Mouse (Mus musculus) limb, embryonic 10.5 days (tissue): ENCODE data around the gene Dyrk1b. TPM values are rescaled to one million over a fixed set of nuclear protein-coding genes. Genes with fewer than 3 reads are reported as not detected.

Experiments used
- DNase-seq: peaks from one replicate; pipeline ENCODE4 v3.0.0-alpha.2; 2017; ENCODE audit warnings: low spot score
- H3K27ac ChIP-seq: fragments of 300-500 bp; sonication (generic); 2 replicates; pipeline ENCODE4 v1.5.1; 2016; ENCODE audit warnings: mild to moderate bottlenecking
- H3K27me3 ChIP-seq: fragments of 300-500 bp; sonication (generic); 2 replicates; pipeline ENCODE4 v1.6.1; 2016; ENCODE audit warnings: low read depth, mild to moderate bottlenecking; ENCODE audit not compliant: poor library complexity, severe bottlenecking
- H3K36me3 ChIP-seq: fragments of 300-500 bp; sonication (generic); 2 replicates; pipeline ENCODE4 v1.6.1; 2016; ENCODE audit warnings: mild to moderate bottlenecking, moderate library complexity
- H3K4me1 ChIP-seq: fragments of 300-500 bp; sonication (generic); 2 replicates; pipeline ENCODE4 v1.6.1; 2016
- H3K4me3 ChIP-seq: fragments of 300-500 bp; sonication (generic); 2 replicates; pipeline ENCODE4 v1.5.1; 2016; ENCODE audit warnings: mild to moderate bottlenecking, moderate library complexity
- H3K9me3 ChIP-seq: fragments of 300-500 bp; sonication (generic); replicated peaks from 2 replicates; pipeline ENCODE4 v1.6.1; 2016; ENCODE audit warnings: mild to moderate bottlenecking
- WGBS: fragments of 180-500 bp; shearing (Covaris S2); methylation state at CpG from one replicate; pipeline ENCODE4 v1.1.7; 2016; 5-methylcytosine and 5-hydroxymethylcytosine counted together
- polyA plus RNA-seq: library from polyadenylated mRNA; unstranded; fragments of >200 nt; fragmentation: Nextera tagmentation; extraction: Ambion mirVana; gene quantifications from 2 replicates; pipeline ENCODE4 v1.2.1, GENCODE M21; 2016

Gene Dyrk1b
- polyA plus RNA-seq, 1 experiment from 2014 or later: 21.0 TPM

DNA sequence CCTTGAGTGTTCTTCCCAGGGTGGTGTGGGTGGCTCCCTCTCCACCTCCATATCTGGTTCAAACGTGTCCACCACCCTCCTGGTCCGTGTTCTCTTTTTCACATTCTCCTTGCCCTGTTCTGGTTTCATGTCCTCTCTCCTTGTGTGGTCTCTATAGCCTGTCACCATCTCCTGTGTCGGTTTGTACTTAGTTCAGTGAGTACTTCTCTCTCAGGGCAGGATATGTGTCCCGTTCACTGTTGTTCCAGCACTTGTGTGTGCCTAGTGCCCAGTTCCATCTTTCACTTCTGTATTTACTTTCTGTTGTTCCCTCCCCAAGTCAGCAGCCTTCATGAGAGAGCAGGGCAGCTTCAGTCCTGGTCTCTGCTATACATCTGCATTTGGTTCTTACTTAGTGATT is 3.9 kb upstream of the Dyrk1b start:
- 87% methylated on average over 4 of the region's 4 CpGs for WGBS
- Histone ChIP-seq H3K27me3 (no peaks in the 10 kb centered on the region), H3K4me3 (no peak overlapping the region), H3K36me3 (peaks cover 56% of the 10 kb centered on the region), H3K27ac (no peak overlapping the region), H3K4me1 (peaks cover 23% of the 10 kb centered on the region), H3K9me3 (no peaks in the 10 kb centered on the region)
- DNase-seq: no peak

DNA sequence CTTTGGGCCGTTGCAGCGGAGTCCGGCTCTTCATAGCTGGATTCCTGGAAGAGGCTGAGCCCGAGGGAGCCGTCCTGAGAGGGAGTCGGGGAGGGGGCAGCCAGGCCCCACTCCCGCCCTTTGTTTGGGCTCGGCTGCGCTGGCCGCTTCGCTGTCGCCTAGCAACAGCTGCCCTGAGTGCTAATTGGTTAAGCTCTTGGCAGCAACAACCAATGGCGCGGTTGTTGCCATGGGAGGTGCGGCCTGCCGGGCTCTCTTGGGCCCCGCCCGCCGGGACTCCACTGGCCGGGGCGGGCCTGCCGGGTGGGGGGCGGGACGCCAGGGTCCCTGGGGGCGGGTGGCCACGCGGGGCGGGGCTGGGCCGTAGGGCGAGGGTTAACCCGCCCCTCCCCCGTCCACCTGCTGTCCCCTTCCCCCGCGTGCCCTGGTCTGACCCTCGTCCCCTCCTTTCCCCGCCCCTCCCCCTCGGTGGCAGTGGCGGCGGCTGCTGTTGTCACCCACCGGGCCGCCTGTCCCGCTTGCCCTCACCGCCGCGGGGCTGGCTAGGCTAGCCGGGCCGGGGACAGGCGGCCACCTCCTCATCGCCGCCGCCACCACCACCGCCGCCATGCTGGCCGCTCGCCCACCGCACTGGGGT is 590 bp downstream of the Dyrk1b start:
- Histone ChIP-seq H3K27me3 (no peaks in the 10 kb centered on the region), H3K4me1 (peaks cover 16% of the 10 kb centered on the region), H3K36me3 (peaks cover 85% of the 10 kb centered on the region), H3K27ac (peak overlapping the region; percentile 99), H3K9me3 (no peaks in the 10 kb centered on the region), H3K4me3 (peak overlapping the region; percentile 95)
- WGBS: 1% methylated on average over 48 of the region's 56 CpGs
- peak; percentile 94 for DNase-seq

GRCm38 (mm10) chr7:28180890-28181289 is 1.6 kb downstream of the Dyrk1b start:
- no peak for DNase-seq
- Histone ChIP-seq H3K9me3 (no peaks in the 10 kb centered on the region), H3K36me3 (peaks cover 85% of the 10 kb centered on the region), H3K4me3 (peak overlapping the region; percentile 95), H3K27ac (peak overlapping the region; percentile 99; the same call in 1 of the 2 replicates), H3K4me1 (peaks cover 16% of the 10 kb centered on the region), H3K27me3 (no peaks in the 10 kb centered on the region)
- 93% methylated on average over 5 of the region's 5 CpGs for WGBS

DNA sequence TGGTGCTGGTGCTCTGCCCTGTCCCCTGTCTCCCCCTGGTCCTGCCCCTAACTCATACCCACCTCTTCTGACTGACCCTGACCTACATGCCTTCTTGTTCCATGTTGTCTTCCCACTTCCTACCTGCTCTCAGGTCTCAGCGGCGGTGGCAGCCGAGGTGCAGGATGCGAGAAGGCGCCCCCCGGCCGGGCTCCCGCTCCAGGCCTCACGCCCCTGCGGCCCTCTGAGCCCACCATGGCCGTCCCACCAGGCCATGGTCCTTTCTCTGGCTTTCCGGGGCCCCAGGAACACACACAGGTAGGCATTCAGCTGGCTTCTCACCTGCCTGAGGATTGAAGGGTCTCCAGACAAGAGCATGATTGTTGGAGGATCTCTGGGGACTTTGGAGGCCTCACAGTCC is 2.1 kb downstream of the Dyrk1b start:
- Histone ChIP-seq H3K9me3 (no peaks in the 10 kb centered on the region), H3K36me3 (peaks cover 85% of the 10 kb centered on the region), H3K27me3 (no peaks in the 10 kb centered on the region), H3K4me1 (peaks cover 16% of the 10 kb centered on the region), H3K27ac (no peak overlapping the region), H3K4me3 (no peak overlapping the region)
- WGBS: 96% methylated on average over 12 of the region's 12 CpGs
- no peak for DNase-seq

- no peaks in the 10 kb centered on the region for H3K9me3 ChIP-seq
- no peak overlapping the region for H3K4me3 ChIP-seq
- peaks cover 16% of the 10 kb centered on the region for H3K4me1 ChIP-seq
- peaks cover 85% of the 10 kb centered on the region for H3K36me3 ChIP-seq
- H3K27me3 ChIP-seq: no peaks in the 10 kb centered on the region
- WGBS: 97% methylated on average over 22 of the region's 22 CpGs
- H3K27ac ChIP-seq: no peak overlapping the region
- DNase-seq: no peak
Observed at GRCm38 (mm10) chr7:28182320-28182719, 3.1 kb downstream of the Dyrk1b start.

- 95% methylated on average over 14 of the region's 14 CpGs for WGBS
- 0 out of 2 replicates have a peak overlapping the region, but pooled peaks have one; percentile 30 for H3K27ac ChIP-seq
- 0 out of 2 replicates have a peak overlapping the region, but pooled peaks have one; percentile 10 for H3K4me3 ChIP-seq
- H3K36me3 ChIP-seq: peaks cover 100% of the 10 kb centered on the region
- no peaks in the 10 kb centered on the region for H3K27me3 ChIP-seq
- H3K9me3 ChIP-seq: no peaks in the 10 kb centered on the region
- no peak for DNase-seq
- H3K4me1 ChIP-seq: peaks cover 1% of the 10 kb centered on the region
Observed at GRCm38 (mm10) chr7:28185884-28186283, 6.6 kb downstream of the Dyrk1b start.

GRCm38 (mm10) chr7:28186631-28187030 is 7.4 kb downstream of the Dyrk1b start:
- H3K27me3 ChIP-seq: no peaks in the 10 kb centered on the region
- no peak for DNase-seq
- 95% methylated on average over 8 of the region's 8 CpGs for WGBS
- peaks cover 100% of the 10 kb centered on the region for H3K36me3 ChIP-seq
- no peak overlapping the region for H3K27ac ChIP-seq
- no peak overlapping the region for H3K4me3 ChIP-seq
- H3K4me1 ChIP-seq: no peaks in the 10 kb centered on the region; the same call in 1 of the 2 replicates
- H3K9me3 ChIP-seq: no peaks in the 10 kb centered on the region

- H3K4me3 ChIP-seq: no peak overlapping the region
- no peak for DNase-seq
- 0 out of 2 replicates have a peak, but pooled peaks cover 3% of the 10 kb centered on the region for H3K4me1 ChIP-seq
- no peak overlapping the region for H3K27ac ChIP-seq
- WGBS: 99% methylated on average over 3 of the region's 3 CpGs
- H3K9me3 ChIP-seq: no peaks in the 10 kb centered on the region
- H3K27me3 ChIP-seq: no peaks in the 10 kb centered on the region
- H3K36me3 ChIP-seq: peaks cover 92% of the 10 kb centered on the region
Observed at GRCm38 (mm10) chr7:28191489-28191888, 12.2 kb downstream of the Dyrk1b start.

GRCm38 (mm10) chr7:28191903-28192302 is 12.6 kb downstream of the Dyrk1b start:
- H3K4me1 ChIP-seq: 0 out of 2 replicates have a peak, but pooled peaks cover 3% of the 10 kb centered on the region
- H3K9me3 ChIP-seq: no peaks in the 10 kb centered on the region
- H3K27me3 ChIP-seq: no peaks in the 10 kb centered on the region
- no peak overlapping the region for H3K27ac ChIP-seq
- no peak for DNase-seq
- H3K4me3 ChIP-seq: no peak overlapping the region
- H3K36me3 ChIP-seq: peaks cover 92% of the 10 kb centered on the region
- WGBS: 96% methylated on average over 1 of the region's 1 CpGs

DNA sequence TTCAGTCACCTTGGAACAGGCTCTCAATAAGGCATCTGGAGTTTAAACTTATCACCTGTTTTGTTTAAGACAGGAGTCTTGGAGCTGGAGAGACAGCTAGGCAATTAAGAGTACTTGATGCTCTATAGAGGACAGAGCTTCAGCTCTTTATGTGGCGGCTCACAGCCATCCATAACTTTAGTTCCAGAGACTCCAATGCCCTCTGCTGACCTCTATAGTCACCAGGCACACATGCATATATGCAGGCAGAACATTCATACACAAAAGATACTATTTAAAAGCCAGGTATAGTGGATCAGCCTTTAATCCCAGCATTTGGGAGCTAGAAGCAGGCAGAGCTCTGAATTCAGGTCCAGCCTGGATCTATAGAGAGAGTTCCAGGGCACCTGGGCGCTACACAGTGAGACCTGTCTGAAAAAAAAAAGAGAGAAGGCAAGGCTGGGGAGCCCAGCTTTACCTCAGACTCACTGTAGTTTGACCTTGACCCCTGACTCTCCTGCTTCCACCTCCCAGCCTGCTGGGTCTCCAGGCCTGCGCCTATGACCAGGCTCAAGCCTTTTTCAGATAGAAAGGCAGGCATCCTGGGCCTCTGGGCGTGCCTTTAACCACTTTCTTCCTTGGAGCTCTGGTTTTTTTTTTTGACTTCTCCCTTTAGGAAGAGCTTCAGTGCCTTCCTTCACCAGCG is 16.3 kb downstream of the Dyrk1b start:
- H3K36me3 ChIP-seq: peaks cover 78% of the 10 kb centered on the region

GRCm38 (mm10) chr7:28196528-28196927 is 17.3 kb downstream of the Dyrk1b start:
- 82% methylated on average over 14 of the region's 14 CpGs for WGBS
- Histone ChIP-seq H3K27ac (no peak overlapping the region), H3K4me3 (no peak overlapping the region), H3K9me3 (no peaks in the 10 kb centered on the region), H3K27me3 (no peaks in the 10 kb centered on the region), H3K36me3 (peaks cover 68% of the 10 kb centered on the region), H3K4me1 (0 out of 2 replicates have a peak, but pooled peaks cover 3% of the 10 kb centered on the region)
- DNase-seq: no peak

More for the DNA sequence above, 16.3 kb downstream of the Dyrk1b start:
- no peak for DNase-seq
- Histone ChIP-seq H3K4me3 (no peak overlapping the region), H3K9me3 (no peaks in the 10 kb centered on the region), H3K27ac (no peak overlapping the region), H3K4me1 (0 out of 2 replicates have a peak, but pooled peaks cover 3% of the 10 kb centered on the region), H3K27me3 (no peaks in the 10 kb centered on the region)
- 88% methylated on average over 5 of the region's 5 CpGs for WGBS

- WGBS: 84% methylated on average over 4 of the region's 4 CpGs
Observed at GRCm38 (mm10) chr7:28199054-28199453, 19.8 kb downstream of the Dyrk1b start.

More at GRCm38 (mm10) chr7:28199054-28199453, 19.8 kb downstream of the Dyrk1b start:
- Histone ChIP-seq H3K27me3 (no peaks in the 10 kb centered on the region), H3K27ac (no peak overlapping the region), H3K36me3 (peaks cover 43% of the 10 kb centered on the region), H3K4me3 (no peak overlapping the region), H3K9me3 (no peaks in the 10 kb centered on the region), H3K4me1 (peaks cover 9% of the 10 kb centered on the region; the same call in 1 of the 2 replicates)
- no peak for DNase-seq
